28 mouse cellular contexts compared by ENCODE assay signal in the genomic region with DNA sequence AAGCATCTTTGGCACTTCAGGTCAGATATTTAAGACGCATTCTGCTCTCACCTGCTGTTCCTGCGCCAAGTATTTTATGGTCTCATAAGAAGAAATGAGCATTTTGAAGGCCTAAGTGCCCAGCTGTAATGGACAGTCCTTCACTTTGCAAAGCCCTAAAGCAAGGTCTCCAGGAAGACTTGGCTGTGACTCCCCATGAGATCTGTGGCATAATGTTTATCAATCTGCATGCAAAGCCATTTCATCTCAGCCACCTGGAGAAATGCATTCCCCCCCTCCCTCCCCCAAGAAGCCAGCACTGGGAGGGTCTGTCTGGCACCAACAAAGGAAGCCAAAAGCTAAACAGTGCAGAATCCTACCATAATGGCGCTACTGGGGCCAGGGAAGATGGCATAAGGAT.
DNase-seq lines count a peak whose midpoint lies in the region; ATAC-seq and TF ChIP-seq lines count a peak whose summit lies in the region.
"Had no signal": no experiment of that assay in that cellular context is flagged by ENCODE, and none has a peak within 500 bp of the region (broad histone marks: within the 10 kb centered on the region; RNA-seq: fewer than 3 reads in every experiment).

No protein-coding gene starts in this region.

- peak overlapping the region; percentile 63; the same call in 1 of the 2 replicates for H3K27ac ChIP-seq in limb, embryonic 11.5 days (replicated peaks; ENCODE audit: low read depth, low read length)
- H3K27ac ChIP-seq: embryonic facial prominence, embryonic 13.5 days; embryonic facial prominence, embryonic 15.5 days; forebrain, embryonic 10.5 days; forebrain, embryonic 12.5 days had no signal

- H3K27me3 ChIP-seq in limb, embryonic 11.5 days (ENCODE audit: control insufficient read depth, insufficient read depth, low read length) = no peaks in the 10 kb centered on the region
- H3K27me3 ChIP-seq: CH12.LX; forebrain, embryonic 12.5 days; Patski had no signal

- peak; percentile 33 for DNase-seq in brain, embryonic 14.5 days (ENCODE audit: low read depth)
- peak; percentile 73 for DNase-seq in forelimb bud, embryonic 11.5 days (ENCODE audit: low read depth, low spot score)
- DNase-seq in limb, embryonic 11.5 days (ENCODE audit: low spot score) = peak; percentile 52
- no peak for DNase-seq in B cell, adult 2 months
- DNase-seq in layer of hippocampus, postnatal 25 days (ENCODE audit: extremely low spot score in 1 of 2, low spot score in 1 of 2) = no peak
- DNase-seq in layer of hippocampus, adult 8-10 months (ENCODE audit: low spot score in 2 of 2) = no peak
- DNase-seq: adrenal gland, adult 8-10 months; adrenal gland, postnatal 14 days; adrenal gland, postnatal 36 days; cerebellum, adult 11 months; cerebellum, adult 18-20 months; cerebellum, adult 8-10 months; cerebellum, adult 9-11 months; cerebellum, postnatal 14 days; cerebellum, postnatal 36 days; embryo, embryonic 11 days had no signal

- peak; percentile 51; the same call in 1 of the 2 replicates for ATAC-seq in limb, embryonic 11.5 days (ENCODE audit: insufficient number of reproducible peaks, low FRiP score, low TSS enrichment, low read depth)
- ATAC-seq: activated CD4-positive, CD25-positive, alpha-beta regulatory T cell, adult 4 months; CD4-positive, CD25-positive, alpha-beta regulatory T cell, adult 4 months; forebrain, embryonic 14.5 days; forebrain, embryonic 16.5 days; Patski had no signal

- no peak for TF ChIP-seq CTCF in brain, embryonic 14.5 days (IDR thresholded peaks at IDR 0.05; ENCODE audit: borderline replicate concordance, extremely low read depth, insufficient read depth, insufficient read length)

- H3K9me3 ChIP-seq in limb, embryonic 11.5 days (ENCODE audit: control insufficient read depth, low read length) = no peaks in the 10 kb centered on the region
- H3K9me3 ChIP-seq: embryonic facial prominence, embryonic 13.5 days; embryonic facial prominence, embryonic 15.5 days; forebrain, embryonic 10.5 days; forebrain, embryonic 12.5 days had no signal

- H3K4me3 ChIP-seq in limb, embryonic 11.5 days (ENCODE audit: low read depth, low read length) = no peak overlapping the region
- H3K4me3 ChIP-seq: embryonic facial prominence, embryonic 13.5 days; embryonic facial prominence, embryonic 15.5 days; erythroblast, embryonic 14.5 days; forebrain, embryonic 10.5 days; forebrain, embryonic 12.5 days had no signal

- 44% methylated on average over 3 of the region's 3 CpGs for WGBS in limb, embryonic 11.5 days

- no peaks in the 10 kb centered on the region for H3K36me3 ChIP-seq in limb, embryonic 11.5 days (ENCODE audit: control insufficient read depth, insufficient read depth, low read length)
- H3K36me3 ChIP-seq: embryonic facial prominence, embryonic 13.5 days; embryonic facial prominence, embryonic 15.5 days; forebrain, embryonic 10.5 days; forebrain, embryonic 12.5 days; G1E had no signal

- H3K9ac ChIP-seq in limb, embryonic 11.5 days (ENCODE audit: low read length) = no peak overlapping the region
- H3K9ac ChIP-seq: embryonic facial prominence, embryonic 13.5 days; embryonic facial prominence, embryonic 15.5 days; forebrain, embryonic 12.5 days had no signal

- no peaks in the 10 kb centered on the region for H3K4me1 ChIP-seq in limb, embryonic 11.5 days (ENCODE audit: control insufficient read depth, insufficient read depth, low read length)
- H3K4me1 ChIP-seq: forebrain, embryonic 12.5 days had no signal

- no peak overlapping the region for H3K4me2 ChIP-seq in limb, embryonic 11.5 days (ENCODE audit: low read depth, severe bottlenecking)
- H3K4me2 ChIP-seq: embryonic facial prominence, embryonic 13.5 days; embryonic facial prominence, embryonic 15.5 days; forebrain, embryonic 12.5 days had no signal

- no peak for TF ChIP-seq POLR2A in brain, embryonic 14.5 days (IDR thresholded peaks at IDR 0.05; ENCODE audit: borderline replicate concordance, extremely low read depth, insufficient read depth, insufficient read length, poor library complexity, severe bottlenecking)

Comparison
In these comparisons a context has a peak if more than half of its experiments do, and no peak if none do; other contexts are left out.
1. DNase-seq: peak in brain, embryonic 14.5 days (single experiment), forelimb bud, embryonic 11.5 days (single experiment) and limb, embryonic 11.5 days (single experiment); none in B cell, adult 2 months (0 of 2), layer of hippocampus, postnatal 25 days (0 of 2) and layer of hippocampus, adult 8-10 months (0 of 2).